ENCODE assay signal across 15 mouse cellular contexts in the genomic region with DNA sequence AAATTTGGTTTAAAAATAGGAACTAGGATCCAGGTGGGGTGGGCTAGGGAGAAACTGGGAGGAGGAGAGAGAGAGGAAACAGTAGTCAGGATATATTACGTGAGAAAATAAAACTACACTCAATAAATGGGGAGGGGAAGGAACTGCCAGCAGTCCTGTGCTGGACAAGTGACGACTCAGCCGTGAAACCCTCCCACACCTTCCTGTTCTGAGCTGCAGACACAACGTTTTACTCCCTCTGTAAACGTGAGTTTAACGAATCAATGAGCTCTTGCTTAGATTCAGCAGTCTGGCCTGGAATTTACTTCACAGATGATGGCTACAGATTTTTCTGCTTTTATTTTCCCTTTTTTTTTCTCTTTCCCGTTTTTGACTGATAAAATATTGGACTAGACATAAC. TPM values are rescaled to one million over a fixed set of nuclear protein-coding genes. Genes with fewer than 3 reads are reported as not detected.
DNase-seq lines count a peak whose midpoint lies in the region; ATAC-seq lines count a peak whose summit lies in the region.
"Had no signal": no experiment of that assay in that cellular context is flagged by ENCODE, and none has a peak within 500 bp of the region (broad histone marks: within the 10 kb centered on the region; RNA-seq: fewer than 3 reads in every experiment).

No protein-coding gene starts in this region.

- H3K9me3 ChIP-seq in kidney, embryonic 16.5 days (ENCODE audit: low read length): no peaks in the 10 kb centered on the region
- H3K9me3 ChIP-seq: heart, embryonic 10.5 days; lung, embryonic 15.5 days; stomach, embryonic 15.5 days had no signal

- no peak for ATAC-seq in CD4-positive, CD25-positive, alpha-beta regulatory T cell, adult 4 months
- peak; percentile 73; the same call in 1 of the 2 replicates for ATAC-seq in kidney, embryonic 16.5 days (ENCODE audit: low FRiP score, low TSS enrichment)
- ATAC-seq in megakaryocyte progenitor cell, adult 5-6 weeks (replicated peaks; ENCODE audit: poor library complexity): peak; percentile 70
- ATAC-seq in megakaryocyte-erythroid progenitor cell, adult 5-6 weeks (replicated peaks; ENCODE audit: low FRiP score, low TSS enrichment, poor library complexity, severe bottlenecking): no peak
- ATAC-seq in monocyte, adult 5-6 weeks (replicated peaks; ENCODE audit: insufficient number of reproducible peaks, low FRiP score, low TSS enrichment, poor library complexity, severe bottlenecking): no peak
- ATAC-seq: midbrain, embryonic 16.5 days had no signal

- no peak overlapping the region for H3K9ac ChIP-seq in kidney, embryonic 16.5 days (replicated peaks; ENCODE audit: low read length)
- H3K9ac ChIP-seq: lung, embryonic 15.5 days; stomach, embryonic 15.5 days had no signal

- H3K27me3 ChIP-seq in kidney, embryonic 16.5 days (ENCODE audit: insufficient read depth, low read length): no peaks in the 10 kb centered on the region
- H3K27me3 ChIP-seq: lung, embryonic 15.5 days; stomach, embryonic 15.5 days had no signal

- H3K27ac ChIP-seq in kidney, embryonic 16.5 days (ENCODE audit: low read length): no peak overlapping the region
- H3K27ac ChIP-seq: heart, embryonic 10.5 days; lung, embryonic 15.5 days; stomach, embryonic 15.5 days had no signal

- 4% methylated on average over 7 of the region's 7 CpGs for WGBS in kidney, embryonic 16.5 days

- peak; percentile 8 for DNase-seq in CD4-positive, CD25-positive, alpha-beta regulatory T cell, adult 2 months (ENCODE audit: low read depth, low spot score)
- DNase-seq in kidney, adult 11 months: no peak
- peak; percentile 72 for DNase-seq in NIH3T3 (ENCODE audit: low read depth)
- DNase-seq: cerebellum, postnatal 14 days; gastrocnemius, postnatal 14 days; spleen, adult 18-20 months had no signal

- peak overlapping the region; percentile 9 for H3K4me2 ChIP-seq in kidney, embryonic 16.5 days (replicated peaks; ENCODE audit: low read depth, low read length)
- H3K4me2 ChIP-seq: lung, embryonic 15.5 days; stomach, embryonic 15.5 days had no signal

- H3K4me3 ChIP-seq in kidney, embryonic 16.5 days (ENCODE audit: low read length): no peak overlapping the region
- H3K4me3 ChIP-seq: heart, embryonic 10.5 days; lung, embryonic 15.5 days; stomach, embryonic 15.5 days had no signal

- H3K4me1 ChIP-seq in kidney, embryonic 16.5 days (ENCODE audit: insufficient read depth, low read length): peaks cover 20% of the 10 kb centered on the region; the same call in 1 of the 2 replicates
- H3K4me1 ChIP-seq: heart, embryonic 10.5 days had no signal

- H3K36me3 ChIP-seq in kidney, embryonic 16.5 days (ENCODE audit: insufficient read depth, low read length): no peaks in the 10 kb centered on the region
- H3K36me3 ChIP-seq: heart, embryonic 10.5 days; lung, embryonic 15.5 days; stomach, embryonic 15.5 days had no signal

RNA-seq across cellular contexts. Expression of a gene that starts 18.8 kb away (rescaled TPM):
- not detected for polyA plus RNA-seq in CD4-positive, CD25-positive, alpha-beta regulatory T cell, adult 4 months (2017; shearing (Covaris generic))
- 0.17 and 0.31 TPM in 2 replicates for polyA plus RNA-seq in kidney, embryonic 16.5 days (2015; fragmentation: Nextera tagmentation; extraction: Ambion mirVana)
- not detected in 2 replicates for total RNA-seq in megakaryocyte progenitor cell, adult 5-6 weeks (2015)
- 0.46 TPM in 1 of 2 replicates, not detected in the other for total RNA-seq in megakaryocyte progenitor cell, adult 5-6 weeks (2017)
- not detected in 2 replicates for total RNA-seq in megakaryocyte-erythroid progenitor cell, adult 5-6 weeks (2014; fragmentation: Nextera tagmentation)
- not detected in 2 replicates for total RNA-seq in megakaryocyte-erythroid progenitor cell, adult 5-6 weeks (2017)
- total RNA-seq in monocyte, adult 5-6 weeks (2017): not detected in 3 replicates
- polyA plus RNA-seq: heart, embryonic 10.5 days had no signal

Comparison
In these comparisons a context has a peak if more than half of its experiments do, and no peak if none do; other contexts are left out.
1. ATAC-seq: peak in kidney, embryonic 16.5 days (single experiment) and megakaryocyte progenitor cell, adult 5-6 weeks (single experiment); none in CD4-positive, CD25-positive, alpha-beta regulatory T cell, adult 4 months (single experiment), megakaryocyte-erythroid progenitor cell, adult 5-6 weeks (single experiment) and monocyte, adult 5-6 weeks (single experiment).